8 mouse cellular contexts compared by ENCODE assay signal in genomic region chr4:136781868-136782578, GRCm38 (mm10). TPM values are rescaled to one million over a fixed set of nuclear protein-coding genes. Genes with fewer than 3 reads are reported as not detected.
DNase-seq lines count a peak whose midpoint lies in the region; ATAC-seq lines count a peak whose summit lies in the region.

No protein-coding gene starts in this region.

- H3K36me3 ChIP-seq in neural tube, embryonic 15.5 days: no peaks in the 10 kb centered on the region
- H3K36me3 ChIP-seq in kidney, embryonic 16.5 days (ENCODE audit: insufficient read depth, low read length): no peaks in the 10 kb centered on the region
- H3K36me3 ChIP-seq in liver, embryonic 12.5 days: no peaks in the 10 kb centered on the region

- no peak for DNase-seq in neural tube, embryonic 10.5 days (ENCODE audit: extremely low spot score, low spot score)
- DNase-seq in cerebellum, adult 8-10 months: peak; percentile 48
- peak; percentile 46 to 81 for DNase-seq in gastrocnemius, postnatal 4 days (ENCODE audit: low spot score in 2 of 2)
- peak; percentile 64 to 84 for DNase-seq in lung, postnatal 4 days

- H3K4me1 ChIP-seq in neural tube, embryonic 15.5 days: peaks cover 71% of the 10 kb centered on the region
- peaks cover 45% of the 10 kb centered on the region for H3K4me1 ChIP-seq in kidney, embryonic 16.5 days (ENCODE audit: insufficient read depth, low read length)
- 0 out of 2 replicates have a peak, but pooled peaks cover 1% of the 10 kb centered on the region for H3K4me1 ChIP-seq in liver, embryonic 12.5 days

- no peak overlapping the region for H3K4me2 ChIP-seq in neural tube, embryonic 15.5 days
- H3K4me2 ChIP-seq in kidney, embryonic 16.5 days (replicated peaks; ENCODE audit: low read depth, low read length): no peak overlapping the region
- no peak overlapping the region for H3K4me2 ChIP-seq in liver, embryonic 12.5 days

- 69% methylated on average over 13 of the region's 13 CpGs for WGBS in neural tube, embryonic 15.5 days
- WGBS in kidney, embryonic 16.5 days: 74% methylated on average over 13 of the region's 13 CpGs
- 71% methylated on average over 13 of the region's 13 CpGs for WGBS in liver, embryonic 12.5 days (ENCODE audit: insufficient replicate concordance)

- no peaks in the 10 kb centered on the region for H3K27me3 ChIP-seq in neural tube, embryonic 15.5 days (replicated peaks)
- no peaks in the 10 kb centered on the region for H3K27me3 ChIP-seq in kidney, embryonic 16.5 days (ENCODE audit: insufficient read depth, low read length)
- peaks cover 14% of the 10 kb centered on the region; the same call in 1 of the 2 replicates for H3K27me3 ChIP-seq in liver, embryonic 12.5 days (replicated peaks)

- no peak for ATAC-seq in neural tube, embryonic 15.5 days (ENCODE audit: low FRiP score)
- no peak for ATAC-seq in kidney, embryonic 16.5 days (ENCODE audit: low FRiP score, low TSS enrichment)
- ATAC-seq in liver, embryonic 12.5 days: no peak
- ATAC-seq in erythroid progenitor cell, adult 5-6 weeks (replicated peaks; ENCODE audit: low FRiP score, poor library complexity, severe bottlenecking): no peak

- H3K9me3 ChIP-seq in neural tube, embryonic 15.5 days (replicated peaks): no peaks in the 10 kb centered on the region
- H3K9me3 ChIP-seq in kidney, embryonic 16.5 days (ENCODE audit: low read length): no peaks in the 10 kb centered on the region
- H3K9me3 ChIP-seq in liver, embryonic 12.5 days (replicated peaks): no peaks in the 10 kb centered on the region

- peak overlapping the region; percentile 37; the same call in 1 of the 2 replicates for H3K27ac ChIP-seq in neural tube, embryonic 15.5 days (replicated peaks)
- H3K27ac ChIP-seq in kidney, embryonic 16.5 days (ENCODE audit: low read length): peak overlapping the region; percentile 21; the same call in 1 of the 2 replicates
- no peak overlapping the region for H3K27ac ChIP-seq in liver, embryonic 12.5 days

- H3K9ac ChIP-seq in neural tube, embryonic 15.5 days (replicated peaks): no peak overlapping the region
- H3K9ac ChIP-seq in kidney, embryonic 16.5 days (replicated peaks; ENCODE audit: low read length): no peak overlapping the region
- H3K9ac ChIP-seq in liver, embryonic 12.5 days: no peak overlapping the region

- H3K4me3 ChIP-seq in neural tube, embryonic 15.5 days (replicated peaks): no peak overlapping the region
- no peak overlapping the region for H3K4me3 ChIP-seq in kidney, embryonic 16.5 days (ENCODE audit: low read length)
- H3K4me3 ChIP-seq in liver, embryonic 12.5 days: no peak overlapping the region

RNA-seq across cellular contexts. Expression of gene Ephb2, which starts 53.8 kb away (rescaled TPM):
- 13.7 and 21.3 TPM in 2 replicates for polyA plus RNA-seq in neural tube, embryonic 15.5 days (2015; fragmentation: Nextera tagmentation; extraction: Ambion mirVana)
- 10 to 100 TPM; 12.3 to 13.5 TPM for total RNA-seq in gastrocnemius, postnatal 4 days (2021)
- polyA plus RNA-seq in kidney, embryonic 16.5 days (2015; fragmentation: Nextera tagmentation; extraction: Ambion mirVana): 3.4 and 3.6 TPM in 2 replicates
- 1.4 and 1.7 TPM in 2 replicates for polyA plus RNA-seq in liver, embryonic 12.5 days (2016; fragmentation: Nextera tagmentation; extraction: Ambion mirVana)
- total RNA-seq in erythroid progenitor cell, adult 5-6 weeks (2015; ENCODE audit: low replicate concordance): not detected in 2 replicates
- total RNA-seq in erythroid progenitor cell, adult 5-6 weeks (2017; ENCODE audit: low replicate concordance): not detected in 2 replicates
